Mouse (Mus musculus) brown adipose tissue, adult 24 weeks (tissue): ENCODE results near the gene Ftl1-ps1. TPM values are rescaled to one million over a fixed set of nuclear protein-coding genes. Genes with fewer than 3 reads are reported as not detected.

Source experiments
- H3K27ac ChIP-seq: fragments of 200-500 bp; replicated peaks from 2 replicates; pipeline ENCODE4 v1.5.1; 2012; ENCODE audit warnings: low read depth, mild to moderate bottlenecking, low read length
- H3K4me1 ChIP-seq: fragments of 200-500 bp; 2 replicates; pipeline ENCODE4 v1.6.1; 2012; ENCODE audit warnings: low read length, mixed read lengths; ENCODE audit not compliant: control insufficient read depth, insufficient read depth, insufficient read length
- H3K4me3 ChIP-seq: fragments of 200-500 bp; 2 replicates; pipeline ENCODE4 v1.5.1; 2012; ENCODE audit warnings: low read depth, mild to moderate bottlenecking, low read length, moderate library complexity; ENCODE audit not compliant: insufficient read depth
- polyA plus RNA-seq: library from polyadenylated mRNA; stranded (reverse); fragments of >200 nt; gene quantifications from 2 replicates; pipeline ENCODE4 v1.2.4, GENCODE M21; 2012; ENCODE audit not compliant: missing spikeins, insufficient read depth, insufficient read length

Ftl1-ps1 gene
- 175 and 212 TPM in 2 replicates for polyA plus RNA-seq

GRCm38 (mm10) chr13:74399298-74399839, at the start of gene Ftl1-ps1:
TSS of gene Ftl1-ps1 (plus strand) at chr13:74399694.
- Histone ChIP-seq H3K27ac (no peak within 1 kb of the TSS), H3K4me1 (no peaks in the 10 kb centered on the region), H3K4me3 (peak within 1 kb of the TSS; percentile 16; the same call in 1 of the 2 replicates)

- peak overlapping the region; percentile 28; the same call in 1 of the 2 replicates for H3K27ac ChIP-seq
- H3K4me1 ChIP-seq, result peaks cover 2% of the 10 kb centered on the region; the same call in 1 of the 2 replicates
- peak overlapping the region; percentile 70 for H3K4me3 ChIP-seq
Measured at GRCm38 (mm10) chr13:74350435-74350906, 49.0 kb upstream of the Ftl1-ps1 start.

- no peak overlapping the region for H3K27ac ChIP-seq
- no peaks in the 10 kb centered on the region for H3K4me1 ChIP-seq
- H3K4me3 ChIP-seq, result no peak overlapping the region
Measured at GRCm38 (mm10) chr13:74356491-74356890, 43.0 kb upstream of the Ftl1-ps1 start.

GRCm38 (mm10) chr13:74362218-74362617, 37.3 kb upstream of the Ftl1-ps1 start:
- no peak overlapping the region for H3K4me3 ChIP-seq

GRCm38 (mm10) chr13:74363176-74363858, 36.2 kb upstream of the Ftl1-ps1 start:
- H3K27ac ChIP-seq, result 0 out of 2 replicates have a peak overlapping the region, but pooled peaks have one; percentile 6
- H3K4me3 ChIP-seq, result no peak overlapping the region
- H3K4me1 ChIP-seq, result 0 out of 2 replicates have a peak, but pooled peaks cover 7% of the 10 kb centered on the region

More at GRCm38 (mm10) chr13:74362218-74362617, 37.3 kb upstream of the Ftl1-ps1 start:
- Histone ChIP-seq H3K4me1 (0 out of 2 replicates have a peak, but pooled peaks cover 7% of the 10 kb centered on the region), H3K27ac (no peak overlapping the region)

- H3K4me1 ChIP-seq, result 0 out of 2 replicates have a peak, but pooled peaks cover 7% of the 10 kb centered on the region
- H3K27ac ChIP-seq, result 0 out of 2 replicates have a peak within 1 kb of the TSS, but pooled peaks have one; percentile 6
- no peak within 1 kb of the TSS for H3K4me3 ChIP-seq
Measured at GRCm38 (mm10) chr13:74363859-74364235, 35.6 kb upstream of the Ftl1-ps1 start, which contains the start of gene Lrrc14b. TSS of gene Lrrc14b (minus strand) at chr13:74364005.

GRCm38 (mm10) chr13:74381533-74382276, 17.8 kb upstream of the Ftl1-ps1 start:
- no peaks in the 10 kb centered on the region for H3K4me1 ChIP-seq
- H3K27ac ChIP-seq, result no peak overlapping the region
- H3K4me3 ChIP-seq, result no peak overlapping the region

GRCm38 (mm10) chr13:74382289-74382688, 17.2 kb upstream of the Ftl1-ps1 start:
- H3K4me3 ChIP-seq, result no peak overlapping the region
- no peak overlapping the region for H3K27ac ChIP-seq
- no peaks in the 10 kb centered on the region for H3K4me1 ChIP-seq

- Histone ChIP-seq H3K27ac (no peak overlapping the region), H3K4me3 (peak overlapping the region; percentile 66; the same call in 1 of the 2 replicates), H3K4me1 (no peaks in the 10 kb centered on the region)
Measured at GRCm38 (mm10) chr13:74389730-74390129, 9.8 kb upstream of the Ftl1-ps1 start.

- Histone ChIP-seq H3K27ac (no peak within 1 kb of the TSS), H3K4me3 (peak within 1 kb of the TSS; percentile 66), H3K4me1 (no peaks in the 10 kb centered on the region)
Measured at GRCm38 (mm10) chr13:74390371-74390990, 9.0 kb upstream of the Ftl1-ps1 start, which contains the start of gene Zfp72. TSS of gene Zfp72 (minus strand) at chr13:74390836.

- Histone ChIP-seq H3K4me1 (no peaks in the 10 kb centered on the region), H3K4me3 (no peak overlapping the region), H3K27ac (no peak overlapping the region)
Measured at GRCm38 (mm10) chr13:74391156-74391555, 8.3 kb upstream of the Ftl1-ps1 start.

- Histone ChIP-seq H3K4me1 (no peaks in the 10 kb centered on the region), H3K27ac (no peak overlapping the region), H3K4me3 (no peak overlapping the region)
Measured at GRCm38 (mm10) chr13:74439895-74440294, 40.4 kb downstream of the Ftl1-ps1 start.
